Mouse (Mus musculus) heart, adult 2 months (tissue): ENCODE results near the gene Rab15. TPM values are rescaled to one million over a fixed set of nuclear protein-coding genes. Genes with fewer than 3 reads are reported as not detected.

Experiments used
- DNase-seq, 2 experiments: peaks; one replicate each; pipeline ENCODE4 v3.0.0; 2021
- H3K27ac ChIP-seq: fragments of 200-600 bp; 2 replicates; pipeline ENCODE4 v1.8.1; 2022
- H3K27me3 ChIP-seq: fragments of 200-500 bp; 2 replicates; pipeline ENCODE4 v1.6.1; 2012; ENCODE audit warnings: mild to moderate bottlenecking, low read length, inconsistent platforms, mixed read lengths; ENCODE audit not compliant: control insufficient read depth, insufficient read depth
- H3K36me3 ChIP-seq: fragments of 200-500 bp; 2 replicates; pipeline ENCODE4 v1.6.1; 2012; ENCODE audit warnings: low read length, inconsistent platforms; ENCODE audit not compliant: control insufficient read depth, insufficient read depth
- H3K4me1 ChIP-seq: fragments of 200-500 bp; 2 replicates; pipeline ENCODE4 v1.6.1; 2011; ENCODE audit warnings: low read length; ENCODE audit not compliant: control insufficient read depth, insufficient read depth
- H3K4me3 ChIP-seq: fragments of 200-600 bp; 2 replicates; pipeline ENCODE4 v1.8.1; 2022
- H3K79me2 ChIP-seq: fragments of 200-500 bp; replicated peaks from 2 replicates; pipeline ENCODE4 v1.6.1; 2012; ENCODE audit warnings: mild to moderate bottlenecking, inconsistent platforms, low read length, moderate library complexity, mixed read lengths; ENCODE audit not compliant: control insufficient read depth, insufficient read depth
- H3K9ac ChIP-seq: fragments of 200-500 bp; 2 replicates; pipeline ENCODE4 v1.6.1; 2012; ENCODE audit warnings: low read depth, mild to moderate bottlenecking, control low read depth, inconsistent platforms, low read length, mixed read lengths
- CTCF ChIP-seq: fragments of 200-600 bp; IDR thresholded peaks from 2 replicates; pipeline ENCODE4 v1.8.1; 2022; ENCODE audit warnings: antibody characterized with exemption, mild to moderate bottlenecking, moderate library complexity
- EP300 ChIP-seq: fragments of 200-500 bp; IDR thresholded peaks from 2 replicates; pipeline ENCODE4 v1.6.1; 2011; ENCODE audit warnings: low read depth, low read length, control low read depth; ENCODE audit not compliant: insufficient read depth
- POLR2A ChIP-seq: fragments of 200-500 bp; IDR thresholded peaks from 2 replicates; pipeline ENCODE4 v1.6.1; 2011; ENCODE audit warnings: mild to moderate bottlenecking, low read depth, low read length, control low read depth; ENCODE audit not compliant: insufficient read depth
- WGBS: fragments of 180-500 bp; shearing (Covaris S2); methylation state at CpG from one replicate; pipeline ENCODE4 v1.1.7; 2018; 5-methylcytosine and 5-hydroxymethylcytosine counted together
- intact Hi-C: fragments of 180-260 bp; cut with DNase I; formaldehyde crosslinking; loops from one replicate; pipeline ENCODE4 v1.15.1; 2025
- polyA plus RNA-seq: library from polyadenylated mRNA; depleted of rRNA; stranded (reverse); fragments of >200 nt; gene quantifications from 2 replicates; pipeline ENCODE4 v1.2.3, GENCODE M21; 2012
- total RNA-seq, 2 experiments: library from RNA; stranded (reverse); gene quantifications; 2 replicates each; pipeline ENCODE4 v1.2.3; 2021

Rab15 gene
- total and polyA plus RNA-seq, 3 experiments = 0.70 to 1.4 (median 0.91) TPM

GRCm38 (mm10) chr12:76776898-76777297 is 45.8 kb downstream of the Rab15 start:
- intact Hi-C loops = no loop called here
- Histone ChIP-seq H3K4me3 (no peak overlapping the region), H3K4me1 (no peaks in the 10 kb centered on the region; the same call in 1 of the 2 replicates), H3K9ac (no peak overlapping the region), H3K79me2 (no peaks in the 10 kb centered on the region; the same call in 1 of the 2 replicates), H3K36me3 (peaks cover 4% of the 10 kb centered on the region), H3K27ac (no peak overlapping the region), H3K27me3 (no peaks in the 10 kb centered on the region)
- DNase-seq = no peak
- no peak for TF ChIP-seq EP300
- no peak for TF ChIP-seq POLR2A
- TF ChIP-seq CTCF = no peak
- 65% methylated on average over 5 of the region's 5 CpGs for WGBS

GRCm38 (mm10) chr12:76775132-76775531 is 47.6 kb downstream of the Rab15 start:
- H3K4me3 ChIP-seq = no peak overlapping the region
- H3K27me3 ChIP-seq = no peaks in the 10 kb centered on the region
- intact Hi-C loops = no loop called here
- peaks cover 4% of the 10 kb centered on the region for H3K36me3 ChIP-seq
- no peaks in the 10 kb centered on the region; the same call in 1 of the 2 replicates for H3K79me2 ChIP-seq
- no peak overlapping the region for H3K9ac ChIP-seq
- TF ChIP-seq CTCF (no peak), EP300 (no peak), POLR2A (no peak)
- no peak overlapping the region for H3K27ac ChIP-seq
- WGBS = 62% methylated on average over 4 of the region's 4 CpGs
- no peaks in the 10 kb centered on the region; the same call in 1 of the 2 replicates for H3K4me1 ChIP-seq
- DNase-seq = no peak

- Histone ChIP-seq H3K36me3 (peaks cover 4% of the 10 kb centered on the region), H3K27ac (no peak overlapping the region), H3K79me2 (no peaks in the 10 kb centered on the region; the same call in 1 of the 2 replicates), H3K4me1 (no peaks in the 10 kb centered on the region; the same call in 1 of the 2 replicates), H3K27me3 (no peaks in the 10 kb centered on the region), H3K9ac (no peak overlapping the region), H3K4me3 (no peak overlapping the region)
- DNase-seq = no peak
- no peak for TF ChIP-seq CTCF
- no peak for TF ChIP-seq POLR2A
- intact Hi-C loops = no loop called here
- 51% methylated on average over 3 of the region's 3 CpGs for WGBS
Measured at GRCm38 (mm10) chr12:76774652-76775051, 48.1 kb downstream of the Rab15 start.

GRCm38 (mm10) chr12:76771540-76771939 is 51.2 kb downstream of the Rab15 start:
- 92% methylated on average over 5 of the region's 5 CpGs for WGBS
- H3K79me2 ChIP-seq = no peaks in the 10 kb centered on the region; the same call in 1 of the 2 replicates
- no peak for TF ChIP-seq EP300
- TF ChIP-seq POLR2A = no peak
- intact Hi-C loops = no loop called here
- DNase-seq = no peak
- no peak overlapping the region for H3K9ac ChIP-seq
- no peaks in the 10 kb centered on the region for H3K27me3 ChIP-seq
- no peaks in the 10 kb centered on the region; the same call in 1 of the 2 replicates for H3K4me1 ChIP-seq
- no peak overlapping the region for H3K4me3 ChIP-seq
- H3K36me3 ChIP-seq = peaks cover 4% of the 10 kb centered on the region
- H3K27ac ChIP-seq = no peak overlapping the region

GRCm38 (mm10) chr12:76770841-76771500 is 51.7 kb downstream of the Rab15 start:
- Histone ChIP-seq H3K36me3 (peaks cover 4% of the 10 kb centered on the region), H3K4me1 (peaks cover 4% of the 10 kb centered on the region), H3K27ac (no peak overlapping the region), H3K79me2 (no peaks in the 10 kb centered on the region; the same call in 1 of the 2 replicates), H3K9ac (no peak overlapping the region), H3K4me3 (no peak overlapping the region), H3K27me3 (no peaks in the 10 kb centered on the region)
- no peak for DNase-seq
- no peak for TF ChIP-seq CTCF
- TF ChIP-seq POLR2A = no peak
- no peak for TF ChIP-seq EP300
- 92% methylated on average over 5 of the region's 5 CpGs for WGBS
- intact Hi-C loops = no loop called here

- Histone ChIP-seq H3K4me1 (peaks cover 4% of the 10 kb centered on the region), H3K79me2 (no peaks in the 10 kb centered on the region), H3K27ac (peak overlapping the region; percentile 100), H3K4me3 (peak overlapping the region; percentile 83), H3K9ac (peak overlapping the region; percentile 71), H3K36me3 (no peaks in the 10 kb centered on the region), H3K27me3 (no peaks in the 10 kb centered on the region)
- WGBS = 22% methylated on average over 20 of the region's 20 CpGs
- no peak for TF ChIP-seq CTCF
- no peak for TF ChIP-seq EP300
- TF ChIP-seq POLR2A = no peak
- DNase-seq = peak in 1 of 2 experiments; percentile 49
- intact Hi-C loops = loop anchor here (5.0 to 10.0 kb wide), 3 partner anchors 71 to 361 kb away; partner anchors contain the start of gene Hspa2
Measured at GRCm38 (mm10) chr12:76765901-76766630, 56.6 kb downstream of the Rab15 start.
